Mouse (Mus musculus): ENCODE measurements around the gene Snx19. TPM values are rescaled to one million over a fixed set of nuclear protein-coding genes. Genes with fewer than 3 reads are reported as not detected.
A peak's percentile ranks its signal among the peaks of the same experiment; 100 is the strongest.

The Snx19 gene
- polyA plus RNA-seq, 1 experiment from 2014 or later: 20.9 TPM

- no peak overlapping the region for H3K9ac ChIP-seq (ENCODE audit: low read depth, low read length)
- H3K9me3 ChIP-seq (ENCODE audit: control insufficient read depth, low read length): no peaks in the 10 kb centered on the region
- H3K4me1 ChIP-seq (ENCODE audit: control insufficient read depth, insufficient read depth, low read depth, low read length): no peaks in the 10 kb centered on the region
- H3K36me3 ChIP-seq (ENCODE audit: control insufficient read depth, insufficient read depth, low read length): peaks cover 14% of the 10 kb centered on the region
- ATAC-seq: no peak
- H3K4me2 ChIP-seq (ENCODE audit: low read length): no peak overlapping the region
- no peak overlapping the region for H3K27ac ChIP-seq (ENCODE audit: low read depth, low read length)
- H3K27me3 ChIP-seq (replicated peaks; ENCODE audit: control insufficient read depth, insufficient read depth, low read length): no peaks in the 10 kb centered on the region
- WGBS: 82% methylated on average over 8 of the region's 8 CpGs
- no peak overlapping the region for H3K4me3 ChIP-seq (ENCODE audit: low read length)
Measured at GRCm38 (mm10) chr9:30460501-30460900, 33.6 kb downstream of the Snx19 start.

- Histone ChIP-seq H3K9ac (ENCODE audit: low read depth, low read length) (no peak overlapping the region), H3K9me3 (ENCODE audit: control insufficient read depth, low read length) (no peaks in the 10 kb centered on the region), H3K27ac (ENCODE audit: low read depth, low read length) (no peak overlapping the region), H3K4me2 (ENCODE audit: low read length) (no peak overlapping the region), H3K36me3 (ENCODE audit: control insufficient read depth, insufficient read depth, low read length) (peaks cover 12% of the 10 kb centered on the region; the same call in 1 of the 2 replicates), H3K4me1 (ENCODE audit: control insufficient read depth, insufficient read depth, low read depth, low read length) (no peaks in the 10 kb centered on the region), H3K4me3 (ENCODE audit: low read length) (no peak overlapping the region), H3K27me3 (replicated peaks; ENCODE audit: control insufficient read depth, insufficient read depth, low read length) (no peaks in the 10 kb centered on the region)
- WGBS: 85% methylated on average over 4 of the region's 4 CpGs
- no peak for ATAC-seq
Measured at GRCm38 (mm10) chr9:30464661-30465060, 37.8 kb downstream of the Snx19 start.

- Histone ChIP-seq H3K4me3 (ENCODE audit: low read length) (no peak overlapping the region), H3K9me3 (ENCODE audit: control insufficient read depth, low read length) (no peaks in the 10 kb centered on the region), H3K36me3 (ENCODE audit: control insufficient read depth, insufficient read depth, low read length) (no peaks in the 10 kb centered on the region), H3K4me2 (ENCODE audit: low read length) (no peak overlapping the region), H3K27ac (ENCODE audit: low read depth, low read length) (no peak overlapping the region), H3K27me3 (replicated peaks; ENCODE audit: control insufficient read depth, insufficient read depth, low read length) (no peaks in the 10 kb centered on the region), H3K4me1 (ENCODE audit: control insufficient read depth, insufficient read depth, low read depth, low read length) (no peaks in the 10 kb centered on the region), H3K9ac (ENCODE audit: low read depth, low read length) (no peak overlapping the region)
- ATAC-seq: peak; percentile 24; the same call in 1 of the 2 replicates
- WGBS: 66% methylated on average over 4 of the region's 4 CpGs
Measured at GRCm38 (mm10) chr9:30480043-30480442, 53.1 kb downstream of the Snx19 start.

GRCm38 (mm10) chr9:30480464-30480863, 53.6 kb downstream of the Snx19 start:
- Histone ChIP-seq H3K4me3 (ENCODE audit: low read length) (no peak overlapping the region), H3K27me3 (replicated peaks; ENCODE audit: control insufficient read depth, insufficient read depth, low read length) (no peaks in the 10 kb centered on the region), H3K36me3 (ENCODE audit: control insufficient read depth, insufficient read depth, low read length) (no peaks in the 10 kb centered on the region), H3K27ac (ENCODE audit: low read depth, low read length) (no peak overlapping the region), H3K4me1 (ENCODE audit: control insufficient read depth, insufficient read depth, low read depth, low read length) (no peaks in the 10 kb centered on the region), H3K4me2 (ENCODE audit: low read length) (no peak overlapping the region), H3K9me3 (ENCODE audit: control insufficient read depth, low read length) (no peaks in the 10 kb centered on the region), H3K9ac (ENCODE audit: low read depth, low read length) (no peak overlapping the region)
- peak; percentile 97 for ATAC-seq
- WGBS: 2% methylated on average over 6 of the region's 6 CpGs

- no peak overlapping the region for H3K4me2 ChIP-seq (ENCODE audit: low read length)
- H3K9ac ChIP-seq (ENCODE audit: low read depth, low read length): no peak overlapping the region
- H3K36me3 ChIP-seq (ENCODE audit: control insufficient read depth, insufficient read depth, low read length): no peaks in the 10 kb centered on the region
- H3K4me3 ChIP-seq (ENCODE audit: low read length): no peak overlapping the region
- H3K27me3 ChIP-seq (replicated peaks; ENCODE audit: control insufficient read depth, insufficient read depth, low read length): no peaks in the 10 kb centered on the region
- no peak overlapping the region for H3K27ac ChIP-seq (ENCODE audit: low read depth, low read length)
- H3K9me3 ChIP-seq (ENCODE audit: control insufficient read depth, low read length): no peaks in the 10 kb centered on the region
- no peaks in the 10 kb centered on the region for H3K4me1 ChIP-seq (ENCODE audit: control insufficient read depth, insufficient read depth, low read depth, low read length)
- ATAC-seq: no peak
- 89% methylated on average over 4 of the region's 4 CpGs for WGBS
Measured at GRCm38 (mm10) chr9:30482116-30482515, 55.2 kb downstream of the Snx19 start.

GRCm38 (mm10) chr9:30484183-30484582, 57.3 kb downstream of the Snx19 start:
- no peaks in the 10 kb centered on the region for H3K36me3 ChIP-seq (ENCODE audit: control insufficient read depth, insufficient read depth, low read length)
- no peak for ATAC-seq
- no peaks in the 10 kb centered on the region for H3K27me3 ChIP-seq (replicated peaks; ENCODE audit: control insufficient read depth, insufficient read depth, low read length)
- no peak overlapping the region for H3K9ac ChIP-seq (ENCODE audit: low read depth, low read length)
- no peak overlapping the region for H3K4me2 ChIP-seq (ENCODE audit: low read length)
- no peaks in the 10 kb centered on the region for H3K9me3 ChIP-seq (ENCODE audit: control insufficient read depth, low read length)
- H3K4me3 ChIP-seq (ENCODE audit: low read length): no peak overlapping the region
- 91% methylated on average over 3 of the region's 3 CpGs for WGBS
- H3K27ac ChIP-seq (ENCODE audit: low read depth, low read length): no peak overlapping the region
- H3K4me1 ChIP-seq (ENCODE audit: control insufficient read depth, insufficient read depth, low read depth, low read length): no peaks in the 10 kb centered on the region

GRCm38 (mm10) chr9:30485161-30485560, 58.3 kb downstream of the Snx19 start:
- WGBS: 95% methylated on average over 2 of the region's 2 CpGs
- ATAC-seq: no peak
- Histone ChIP-seq H3K36me3 (ENCODE audit: control insufficient read depth, insufficient read depth, low read length) (no peaks in the 10 kb centered on the region), H3K4me2 (ENCODE audit: low read length) (no peak overlapping the region), H3K27ac (ENCODE audit: low read depth, low read length) (no peak overlapping the region), H3K4me3 (ENCODE audit: low read length) (no peak overlapping the region), H3K4me1 (ENCODE audit: control insufficient read depth, insufficient read depth, low read depth, low read length) (no peaks in the 10 kb centered on the region), H3K9ac (ENCODE audit: low read depth, low read length) (no peak overlapping the region), H3K9me3 (ENCODE audit: control insufficient read depth, low read length) (no peaks in the 10 kb centered on the region), H3K27me3 (replicated peaks; ENCODE audit: control insufficient read depth, insufficient read depth, low read length) (no peaks in the 10 kb centered on the region)

- Histone ChIP-seq H3K4me2 (ENCODE audit: low read length) (no peak overlapping the region), H3K9me3 (ENCODE audit: control insufficient read depth, low read length) (no peaks in the 10 kb centered on the region), H3K36me3 (ENCODE audit: control insufficient read depth, insufficient read depth, low read length) (no peaks in the 10 kb centered on the region), H3K9ac (ENCODE audit: low read depth, low read length) (no peak overlapping the region), H3K27me3 (replicated peaks; ENCODE audit: control insufficient read depth, insufficient read depth, low read length) (no peaks in the 10 kb centered on the region), H3K4me3 (ENCODE audit: low read length) (no peak overlapping the region), H3K4me1 (ENCODE audit: control insufficient read depth, insufficient read depth, low read depth, low read length) (no peaks in the 10 kb centered on the region), H3K27ac (ENCODE audit: low read depth, low read length) (no peak overlapping the region)
- 94% methylated on average over 1 of the region's 1 CpGs for WGBS
- no peak for ATAC-seq
Measured at GRCm38 (mm10) chr9:30488384-30488783, 61.5 kb downstream of the Snx19 start.

GRCm38 (mm10) chr9:30494446-30494845, 67.5 kb downstream of the Snx19 start:
- ATAC-seq: no peak
- H3K36me3 ChIP-seq (ENCODE audit: control insufficient read depth, insufficient read depth, low read length): no peaks in the 10 kb centered on the region
- H3K9ac ChIP-seq (ENCODE audit: low read depth, low read length): no peak overlapping the region
- H3K4me3 ChIP-seq (ENCODE audit: low read length): no peak overlapping the region
- H3K4me2 ChIP-seq (ENCODE audit: low read length): no peak overlapping the region
- no peaks in the 10 kb centered on the region for H3K4me1 ChIP-seq (ENCODE audit: control insufficient read depth, insufficient read depth, low read depth, low read length)
- 81% methylated on average over 2 of the region's 2 CpGs for WGBS
- no peak overlapping the region for H3K27ac ChIP-seq (ENCODE audit: low read depth, low read length)
- no peaks in the 10 kb centered on the region for H3K9me3 ChIP-seq (ENCODE audit: control insufficient read depth, low read length)
- no peaks in the 10 kb centered on the region for H3K27me3 ChIP-seq (replicated peaks; ENCODE audit: control insufficient read depth, insufficient read depth, low read length)

GRCm38 (mm10) chr9:30508966-30509365, 82.1 kb downstream of the Snx19 start:
- H3K9me3 ChIP-seq (ENCODE audit: control insufficient read depth, low read length): peaks cover 3% of the 10 kb centered on the region; the same call in 1 of the 2 replicates
- H3K27ac ChIP-seq (ENCODE audit: low read depth, low read length): no peak overlapping the region
- no peaks in the 10 kb centered on the region for H3K4me1 ChIP-seq (ENCODE audit: control insufficient read depth, insufficient read depth, low read depth, low read length)
- no peak overlapping the region for H3K4me2 ChIP-seq (ENCODE audit: low read length)
- H3K4me3 ChIP-seq (ENCODE audit: low read length): no peak overlapping the region
- H3K9ac ChIP-seq (ENCODE audit: low read depth, low read length): no peak overlapping the region
- H3K27me3 ChIP-seq (replicated peaks; ENCODE audit: control insufficient read depth, insufficient read depth, low read length): no peaks in the 10 kb centered on the region
- 69% methylated on average over 5 of the region's 5 CpGs for WGBS
- no peaks in the 10 kb centered on the region for H3K36me3 ChIP-seq (ENCODE audit: control insufficient read depth, insufficient read depth, low read length)
- no peak for ATAC-seq
